Comparison of ENCODE assay signal across 8 mouse cellular contexts in the genomic region with DNA sequence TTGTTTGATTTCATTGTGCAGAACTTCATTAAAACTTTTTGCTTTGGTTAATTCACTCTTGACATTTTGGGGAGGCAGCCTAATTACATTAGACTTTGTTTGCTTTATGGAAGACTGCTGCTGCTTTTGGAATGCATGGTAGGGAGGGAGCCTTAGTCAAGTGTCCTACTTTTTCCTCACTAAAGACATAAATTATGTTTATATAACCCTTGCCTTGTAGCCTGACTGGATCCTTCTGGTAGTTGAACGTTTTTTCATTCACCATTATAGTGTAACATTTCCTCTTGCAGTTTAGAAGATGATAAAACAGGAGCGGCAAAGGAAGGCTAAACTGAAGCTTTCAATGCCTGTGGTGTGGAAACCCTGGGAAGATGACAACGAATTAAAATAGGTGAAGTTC. TPM values are rescaled to one million over a fixed set of nuclear protein-coding genes. Genes with fewer than 3 reads are reported as not detected.
DNase-seq lines count a peak whose midpoint lies in the region; ATAC-seq and TF ChIP-seq lines count a peak whose summit lies in the region.

No protein-coding gene starts in this region.

- H3K9ac ChIP-seq in heart, adult 2 months (ENCODE audit: low read depth, low read length), result no peak overlapping the region; the same call in 1 of the 2 replicates
- H3K9ac ChIP-seq in forebrain, postnatal 0 days, result peak overlapping the region; percentile 86
- peak overlapping the region; percentile 82 for H3K9ac ChIP-seq in liver, embryonic 16.5 days (ENCODE audit: low read depth, low read length)

- TF ChIP-seq EP300 in heart, adult 2 months (IDR thresholded peaks at IDR 0.05; ENCODE audit: insufficient read depth, low read depth, low read length), result no peak

- H3K9me3 ChIP-seq in E14TG2a.4 (ENCODE audit: low read length), result no peaks in the 10 kb centered on the region
- no peaks in the 10 kb centered on the region for H3K9me3 ChIP-seq in forebrain, postnatal 0 days (ENCODE audit: low read length)
- no peaks in the 10 kb centered on the region for H3K9me3 ChIP-seq in liver, embryonic 16.5 days (replicated peaks; ENCODE audit: control insufficient read depth, low read length)

- H3K27ac ChIP-seq in heart, adult 2 months, result peak overlapping the region; percentile 94
- peak overlapping the region; percentile 71 for H3K27ac ChIP-seq in forebrain, postnatal 0 days (ENCODE audit: low read depth, low read length)
- H3K27ac ChIP-seq in liver, embryonic 16.5 days (ENCODE audit: low read length), result peak overlapping the region; percentile 90

- H3K4me2 ChIP-seq in forebrain, postnatal 0 days (ENCODE audit: low read depth), result peak overlapping the region; percentile 87
- peak overlapping the region; percentile 66 for H3K4me2 ChIP-seq in liver, embryonic 16.5 days (ENCODE audit: low read depth, low read length)

- H3K4me1 ChIP-seq in heart, adult 2 months (ENCODE audit: control insufficient read depth, insufficient read depth, low read length), result peaks cover 6% of the 10 kb centered on the region
- H3K4me1 ChIP-seq in E14TG2a.4 (replicated peaks; ENCODE audit: low read depth, low read length), result peaks cover 30% of the 10 kb centered on the region
- H3K4me1 ChIP-seq in forebrain, postnatal 0 days (ENCODE audit: insufficient read depth), result no peaks in the 10 kb centered on the region
- H3K4me1 ChIP-seq in liver, embryonic 16.5 days (ENCODE audit: control insufficient read depth, low read depth, low read length), result peaks cover 13% of the 10 kb centered on the region

- no peaks in the 10 kb centered on the region for H3K27me3 ChIP-seq in heart, adult 2 months (ENCODE audit: control insufficient read depth, insufficient read depth, low read length)
- peaks cover 4% of the 10 kb centered on the region; the same call in 1 of the 2 replicates for H3K27me3 ChIP-seq in E14TG2a.4 (ENCODE audit: insufficient read depth, low read length)
- no peaks in the 10 kb centered on the region for H3K27me3 ChIP-seq in forebrain, postnatal 0 days (ENCODE audit: insufficient read depth, low read length)
- no peaks in the 10 kb centered on the region for H3K27me3 ChIP-seq in liver, embryonic 16.5 days (ENCODE audit: control insufficient read depth, insufficient read depth, low read depth, low read length)

- no peak for DNase-seq in heart, adult 2 months
- no peak for DNase-seq in heart, postnatal 25 days (ENCODE audit: low spot score)
- no peak for DNase-seq in forebrain, postnatal 0 days
- DNase-seq in urinary bladder, adult 2 months (ENCODE audit: low spot score), result no peak
- DNase-seq in cerebellum, adult 11 months, result no peak

- WGBS in heart, adult 2 months, result 2% methylated on average over 3 of the region's 3 CpGs
- 3% methylated on average over 3 of the region's 3 CpGs for WGBS in forebrain, postnatal 0 days
- 14% methylated on average over 3 of the region's 3 CpGs for WGBS in liver, embryonic 16.5 days (ENCODE audit: insufficient replicate concordance)

- peaks cover 4% of the 10 kb centered on the region for H3K36me3 ChIP-seq in heart, adult 2 months (ENCODE audit: control insufficient read depth, insufficient read depth, low read length)
- H3K36me3 ChIP-seq in E14TG2a.4 (ENCODE audit: insufficient read depth, low read length), result no peaks in the 10 kb centered on the region
- H3K36me3 ChIP-seq in forebrain, postnatal 0 days (ENCODE audit: insufficient read depth), result no peaks in the 10 kb centered on the region
- no peaks in the 10 kb centered on the region for H3K36me3 ChIP-seq in liver, embryonic 16.5 days (ENCODE audit: control insufficient read depth, insufficient read depth)

- ATAC-seq in forebrain, postnatal 0 days, result peak; percentile 4; the same call in 1 of the 2 replicates
- no peak for ATAC-seq in liver, embryonic 16.5 days (ENCODE audit: low read depth)
- ATAC-seq in CD4-positive, CD25-positive, alpha-beta regulatory T cell, adult 4 months, result no peak

- no peak for TF ChIP-seq POLR2A in heart, adult 2 months (IDR thresholded peaks at IDR 0.05; ENCODE audit: insufficient read depth, low read depth, low read length)

- intact Hi-C loops in heart, adult 2 months (cut with DNase I), result loop anchor here (2.0 to 10.0 kb wide), 4 partner anchors 116 to 476 kb away; a partner anchor contains a TSS
- intact Hi-C loops in heart, postnatal 25 days (cut with DNase I), result loop anchor here (5.0 kb wide), 2 partner anchors 49 to 259 kb away; no protein-coding TSS in a partner anchor

- peaks cover 2% of the 10 kb centered on the region; the same call in 1 of the 2 replicates for H3K79me2 ChIP-seq in heart, adult 2 months (replicated peaks; ENCODE audit: control insufficient read depth, insufficient read depth, low read length)

- no peak for TF ChIP-seq CTCF in heart, adult 2 months (IDR thresholded peaks at IDR 0.05)
- no peak for TF ChIP-seq CTCF in E14TG2a.4 (conservative IDR thresholded peaks at IDR 0.05; ENCODE audit: low read length)
- TF ChIP-seq CTCF in forebrain, postnatal 0 days (IDR thresholded peaks at IDR 0.05; ENCODE audit: low read depth), result no peak

- H3K4me3 ChIP-seq in heart, adult 2 months, result peak overlapping the region; percentile 62
- peak overlapping the region; percentile 93 for H3K4me3 ChIP-seq in E14TG2a.4 (replicated peaks; ENCODE audit: low read length)
- peak overlapping the region; percentile 66 for H3K4me3 ChIP-seq in forebrain, postnatal 0 days (ENCODE audit: low read depth, low read length)
- peak overlapping the region; percentile 85 for H3K4me3 ChIP-seq in liver, embryonic 16.5 days (ENCODE audit: low read depth, low read length)

RNA-seq across cellular contexts. Expression of a gene that starts 0.4 kb away (rescaled TPM):
- total RNA-seq in heart, adult 2 months (2021), result 100 to 1,000 TPM; 150 to 177 TPM
- polyA plus RNA-seq in heart, adult 2 months (2012; rRNA removed), result 58.8 and 95.8 TPM in 2 replicates
- total RNA-seq in heart, postnatal 25 days (2021), result 100 to 1,000 TPM; 140 to 147 TPM
- 11.6 and 13.9 TPM in 2 replicates for total RNA-seq in forebrain, postnatal 0 days (2014; rRNA removed)
- 4.7 and 5.1 TPM in 2 replicates for polyA plus RNA-seq in forebrain, postnatal 0 days (2015; fragmentation: Nextera tagmentation; extraction: Ambion mirVana)
- polyA plus RNA-seq in liver, embryonic 16.5 days (2015; fragmentation: Nextera tagmentation; extraction: Ambion mirVana), result 8.5 and 9.5 TPM in 2 replicates
- polyA plus RNA-seq in CD4-positive, CD25-positive, alpha-beta regulatory T cell, adult 4 months (2017; shearing (Covaris generic)), result 1 to 10 TPM; 6.0 to 6.2 TPM
- polyA plus RNA-seq in urinary bladder, adult 2 months (2012; rRNA removed), result 23.9 and 28.6 TPM in 2 replicates
